Mouse (Mus musculus): ENCODE results near the gene Cacnb4. TPM values are rescaled to one million over a fixed set of nuclear protein-coding genes. Genes with fewer than 3 reads are reported as not detected.

Gene Cacnb4
- polyA plus RNA-seq, 1 experiment from 2014 or later, result 1.4 TPM

DNA sequence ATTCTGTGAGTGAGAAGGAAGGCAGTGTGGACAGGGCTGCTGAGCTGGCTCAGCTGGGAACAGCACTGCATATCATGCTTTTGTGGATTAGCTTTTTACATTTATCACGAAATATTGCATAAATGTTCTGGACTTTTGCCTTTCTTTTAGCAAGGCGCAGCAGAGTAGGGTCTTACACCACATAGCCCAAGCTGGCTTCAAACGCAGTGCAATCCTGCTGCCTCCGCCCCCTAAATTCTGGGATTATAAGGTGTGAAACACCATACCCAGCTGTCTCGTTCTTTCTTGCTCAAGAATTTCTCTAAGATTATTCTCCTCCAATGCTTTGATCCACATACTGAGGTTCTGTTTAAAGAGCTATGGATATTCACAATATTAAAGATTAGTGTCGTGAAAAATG, 10.0 kb upstream of the Cacnb4 start:
- Histone ChIP-seq H3K4me2 (replicated peaks) (no peak overlapping the region), H3K9ac (no peak overlapping the region), H3K36me3 (no peaks in the 10 kb centered on the region), H3K27me3 (no peaks in the 10 kb centered on the region), H3K27ac (no peak overlapping the region), H3K4me3 (no peak overlapping the region), H3K4me1 (no peaks in the 10 kb centered on the region), H3K9me3 (no peaks in the 10 kb centered on the region)
- no peak for ATAC-seq (ENCODE audit: insufficient number of reproducible peaks, insufficient read depth, low FRiP score, low TSS enrichment)
- 80% methylated on average over 6 of the region's 6 CpGs for WGBS

DNA sequence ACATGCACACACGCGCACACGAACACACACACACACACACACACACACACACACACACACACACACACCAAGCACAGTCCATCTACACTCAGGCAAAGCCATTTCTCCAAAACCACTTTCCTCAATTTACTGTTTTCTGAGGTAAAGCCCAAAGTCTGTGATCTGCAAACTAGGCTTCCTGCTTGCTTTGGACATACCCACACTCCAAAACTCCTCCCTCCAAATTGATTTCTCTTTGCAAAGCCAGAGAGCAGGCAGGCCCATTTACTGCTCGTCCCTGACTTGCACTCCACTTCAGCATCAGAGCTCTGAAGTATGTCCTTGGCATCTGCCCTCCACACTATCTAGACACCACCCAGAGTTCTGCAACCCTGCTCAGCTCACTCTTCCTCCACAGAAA, 958 bp upstream of the Cacnb4 start:
- H3K27me3 ChIP-seq, result peaks cover 10% of the 10 kb centered on the region
- H3K36me3 ChIP-seq, result no peaks in the 10 kb centered on the region
- peaks cover 12% of the 10 kb centered on the region; the same call in 1 of the 2 replicates for H3K4me1 ChIP-seq
- no peak overlapping the region for H3K27ac ChIP-seq
- no peak for ATAC-seq (ENCODE audit: insufficient number of reproducible peaks, insufficient read depth, low FRiP score, low TSS enrichment)
- H3K4me2 ChIP-seq (replicated peaks), result no peak overlapping the region
- no peak overlapping the region for H3K4me3 ChIP-seq
- WGBS, result 75% methylated on average over 4 of the region's 4 CpGs
- no peak overlapping the region for H3K9ac ChIP-seq
- H3K9me3 ChIP-seq, result no peaks in the 10 kb centered on the region

DNA sequence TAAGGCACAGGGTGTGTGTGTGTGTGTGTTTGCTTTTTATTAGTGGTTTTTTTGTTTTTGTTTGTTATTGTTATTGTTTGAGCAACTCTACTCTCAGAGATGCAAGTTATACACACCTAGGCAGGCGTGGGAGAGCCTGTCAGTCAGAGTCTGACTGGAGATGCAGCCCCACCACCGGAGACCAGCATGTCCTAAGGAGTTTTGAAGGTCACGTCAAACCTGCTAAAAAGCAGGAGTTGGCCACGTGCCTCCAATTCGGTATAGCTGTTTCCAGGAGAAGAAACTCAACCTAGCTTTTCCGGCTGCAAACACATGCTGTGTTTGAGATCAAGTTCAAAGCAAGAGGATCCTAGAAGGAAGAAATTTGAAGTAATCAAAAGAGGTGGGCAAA, 277 bp upstream of the Cacnb4 start:
- Histone ChIP-seq H3K4me1 (peaks cover 12% of the 10 kb centered on the region; the same call in 1 of the 2 replicates), H3K36me3 (no peaks in the 10 kb centered on the region), H3K27me3 (peaks cover 10% of the 10 kb centered on the region), H3K9me3 (no peaks in the 10 kb centered on the region), H3K27ac (no peak overlapping the region), H3K9ac (peak overlapping the region; percentile 63; the same call in 1 of the 2 replicates), H3K4me3 (peak overlapping the region; percentile 65), H3K4me2 (replicated peaks) (peak overlapping the region; percentile 97)
- WGBS, result 4% methylated on average over 6 of the region's 6 CpGs
- ATAC-seq (ENCODE audit: insufficient number of reproducible peaks, insufficient read depth, low FRiP score, low TSS enrichment), result no peak

GRCm38 (mm10) chr2:52675278-52675987, 1.2 kb downstream of the Cacnb4 start:
- H3K9ac ChIP-seq, result peak overlapping the region; percentile 63
- peaks cover 12% of the 10 kb centered on the region; the same call in 1 of the 2 replicates for H3K4me1 ChIP-seq
- no peaks in the 10 kb centered on the region for H3K9me3 ChIP-seq
- under 1% methylated on average over 39 of the region's 42 CpGs for WGBS
- no peaks in the 10 kb centered on the region for H3K36me3 ChIP-seq
- H3K27me3 ChIP-seq, result peaks cover 12% of the 10 kb centered on the region
- peak overlapping the region; percentile 65 for H3K4me3 ChIP-seq
- peak; percentile 54 for ATAC-seq (ENCODE audit: insufficient number of reproducible peaks, insufficient read depth, low FRiP score, low TSS enrichment)
- peak overlapping the region; percentile 97 for H3K4me2 ChIP-seq (replicated peaks)
- no peak overlapping the region for H3K27ac ChIP-seq

- ATAC-seq (ENCODE audit: insufficient number of reproducible peaks, insufficient read depth, low FRiP score, low TSS enrichment), result no peak
- no peak overlapping the region for H3K9ac ChIP-seq
- H3K27me3 ChIP-seq, result peaks cover 12% of the 10 kb centered on the region
- H3K4me2 ChIP-seq (replicated peaks), result peak overlapping the region; percentile 97
- H3K4me3 ChIP-seq, result peak overlapping the region; percentile 65
- WGBS, result under 1% methylated on average over 19 of the region's 19 CpGs
- no peak overlapping the region for H3K27ac ChIP-seq
- no peaks in the 10 kb centered on the region for H3K36me3 ChIP-seq
- H3K9me3 ChIP-seq, result no peaks in the 10 kb centered on the region
- peaks cover 12% of the 10 kb centered on the region; the same call in 1 of the 2 replicates for H3K4me1 ChIP-seq
Observed at GRCm38 (mm10) chr2:52674886-52675277, 1.7 kb downstream of the Cacnb4 start.

DNA sequence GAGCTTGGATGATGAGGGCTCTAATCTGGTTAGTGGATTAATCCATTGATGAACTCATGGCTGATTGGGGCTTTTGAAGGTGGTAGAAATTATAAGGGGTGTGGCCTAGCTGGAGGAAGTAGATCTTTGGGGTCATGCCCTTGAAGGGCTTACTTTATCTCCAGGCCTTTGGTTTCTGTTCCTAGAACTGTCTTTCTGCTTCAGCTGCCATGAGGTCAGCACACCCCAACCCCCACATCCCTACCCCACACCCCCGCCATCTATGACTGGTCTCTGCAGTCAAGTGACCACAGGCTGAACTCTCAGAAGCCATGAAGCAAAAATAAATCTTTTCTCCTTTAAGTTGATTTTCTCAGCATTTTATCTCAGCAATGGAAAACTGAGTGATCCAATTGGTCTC, 3.5 kb downstream of the Cacnb4 start:
- no peak overlapping the region for H3K9ac ChIP-seq
- no peak for ATAC-seq (ENCODE audit: insufficient number of reproducible peaks, insufficient read depth, low FRiP score, low TSS enrichment)
- H3K27ac ChIP-seq, result no peak overlapping the region
- no peak overlapping the region for H3K4me2 ChIP-seq (replicated peaks)
- no peaks in the 10 kb centered on the region for H3K9me3 ChIP-seq
- H3K36me3 ChIP-seq, result no peaks in the 10 kb centered on the region
- H3K4me1 ChIP-seq, result peaks cover 12% of the 10 kb centered on the region; the same call in 1 of the 2 replicates
- WGBS, result 74% methylated on average over 1 of the region's 1 CpGs
- no peak overlapping the region for H3K4me3 ChIP-seq
- H3K27me3 ChIP-seq, result peaks cover 12% of the 10 kb centered on the region

- no peak overlapping the region for H3K27ac ChIP-seq
- H3K4me1 ChIP-seq, result 0 out of 2 replicates have a peak, but pooled peaks cover 6% of the 10 kb centered on the region
- H3K4me3 ChIP-seq, result no peak overlapping the region
- H3K9me3 ChIP-seq, result no peaks in the 10 kb centered on the region
- ATAC-seq (ENCODE audit: insufficient number of reproducible peaks, insufficient read depth, low FRiP score, low TSS enrichment), result no peak
- WGBS, result 85% methylated on average over 5 of the region's 5 CpGs
- H3K9ac ChIP-seq, result no peak overlapping the region
- peaks cover 8% of the 10 kb centered on the region for H3K27me3 ChIP-seq
- H3K4me2 ChIP-seq (replicated peaks), result no peak overlapping the region
- H3K36me3 ChIP-seq, result no peaks in the 10 kb centered on the region
Observed at GRCm38 (mm10) chr2:52670733-52671132, 5.9 kb downstream of the Cacnb4 start.

DNA sequence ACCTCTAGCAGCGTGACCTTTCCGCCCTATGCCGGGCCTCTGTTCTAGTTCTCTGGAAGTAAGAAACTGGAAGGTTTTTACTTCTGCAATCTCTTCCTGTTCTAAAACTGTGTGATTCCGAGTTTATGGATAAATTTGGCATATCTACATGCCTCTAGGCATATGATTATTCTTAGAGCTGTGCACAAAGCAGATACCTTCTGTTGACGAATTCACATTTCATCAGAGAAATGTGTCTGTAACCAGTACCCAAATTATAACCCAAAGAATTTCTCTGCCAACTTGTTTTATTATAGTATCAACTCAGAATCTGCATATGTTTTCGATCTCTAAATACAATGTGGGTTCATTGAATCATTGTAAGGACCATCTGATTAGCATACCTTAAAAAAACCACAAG, 8.2 kb downstream of the Cacnb4 start:
- Histone ChIP-seq H3K4me1 (no peaks in the 10 kb centered on the region), H3K4me2 (replicated peaks) (no peak overlapping the region), H3K9me3 (no peaks in the 10 kb centered on the region), H3K4me3 (no peak overlapping the region), H3K27ac (no peak overlapping the region), H3K36me3 (no peaks in the 10 kb centered on the region), H3K9ac (no peak overlapping the region), H3K27me3 (0 out of 2 replicates have a peak, but pooled peaks cover 2% of the 10 kb centered on the region)
- no peak for ATAC-seq (ENCODE audit: insufficient number of reproducible peaks, insufficient read depth, low FRiP score, low TSS enrichment)
- WGBS, result 88% methylated on average over 6 of the region's 6 CpGs

- H3K4me2 ChIP-seq (replicated peaks), result no peak overlapping the region
- H3K4me1 ChIP-seq, result no peaks in the 10 kb centered on the region
- no peaks in the 10 kb centered on the region for H3K36me3 ChIP-seq
- H3K9me3 ChIP-seq, result no peaks in the 10 kb centered on the region
- WGBS, result 82% methylated on average over 5 of the region's 5 CpGs
- H3K4me3 ChIP-seq, result no peak overlapping the region
- H3K9ac ChIP-seq, result no peak overlapping the region
- no peak for ATAC-seq (ENCODE audit: insufficient number of reproducible peaks, insufficient read depth, low FRiP score, low TSS enrichment)
- H3K27me3 ChIP-seq, result no peaks in the 10 kb centered on the region
- H3K27ac ChIP-seq, result no peak overlapping the region
Observed at GRCm38 (mm10) chr2:52656722-52657121, 19.9 kb downstream of the Cacnb4 start.

DNA sequence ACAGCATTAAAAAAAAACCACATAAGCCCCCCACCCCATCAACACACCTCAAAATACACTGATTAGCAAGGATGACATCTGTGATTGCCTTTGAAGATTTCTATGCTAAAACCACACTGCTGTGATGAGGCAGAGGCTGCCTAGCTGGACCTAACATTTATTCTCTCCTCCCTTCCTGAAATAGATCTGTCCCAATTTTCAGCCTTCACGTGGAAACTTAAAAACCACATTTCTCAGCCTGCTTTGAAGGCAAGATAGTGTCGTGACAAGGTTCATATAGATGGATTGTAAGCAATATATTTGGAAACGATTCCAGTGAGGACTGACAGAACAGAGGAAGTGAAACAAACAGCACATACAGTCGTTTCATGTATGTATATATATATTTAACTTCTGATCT, 22.1 kb downstream of the Cacnb4 start:
- Histone ChIP-seq H3K36me3 (no peaks in the 10 kb centered on the region), H3K9me3 (no peaks in the 10 kb centered on the region), H3K4me3 (no peak overlapping the region), H3K27ac (no peak overlapping the region), H3K9ac (no peak overlapping the region), H3K4me1 (no peaks in the 10 kb centered on the region), H3K4me2 (replicated peaks) (no peak overlapping the region), H3K27me3 (no peaks in the 10 kb centered on the region)
- 74% methylated on average over 4 of the region's 4 CpGs for WGBS
- ATAC-seq (ENCODE audit: insufficient number of reproducible peaks, insufficient read depth, low FRiP score, low TSS enrichment), result no peak

DNA sequence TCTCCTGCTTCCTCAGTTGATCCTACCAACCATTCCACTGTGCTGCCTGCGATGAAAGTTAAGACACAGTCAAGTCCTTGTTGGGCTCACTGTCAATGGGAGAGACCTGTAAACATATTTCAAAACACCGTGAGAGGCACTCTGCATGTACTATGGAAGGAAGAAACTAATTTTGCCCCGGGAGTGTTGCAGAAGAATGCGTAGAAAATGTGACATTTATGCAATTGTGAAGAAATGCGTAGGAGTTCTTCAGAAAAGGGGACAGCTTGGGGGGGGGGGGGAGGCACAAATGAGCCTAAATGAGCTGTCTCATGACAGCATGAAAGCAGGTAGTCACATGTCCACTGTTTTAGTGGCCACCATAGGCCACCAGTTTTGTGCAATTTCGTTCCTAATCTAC, 25.1 kb downstream of the Cacnb4 start:
- no peaks in the 10 kb centered on the region for H3K36me3 ChIP-seq
- no peak for ATAC-seq (ENCODE audit: insufficient number of reproducible peaks, insufficient read depth, low FRiP score, low TSS enrichment)
- H3K9me3 ChIP-seq, result no peaks in the 10 kb centered on the region
- H3K27ac ChIP-seq, result no peak overlapping the region
- H3K4me2 ChIP-seq (replicated peaks), result no peak overlapping the region
- H3K4me3 ChIP-seq, result no peak overlapping the region
- peaks cover 5% of the 10 kb centered on the region; the same call in 1 of the 2 replicates for H3K4me1 ChIP-seq
- no peak overlapping the region for H3K9ac ChIP-seq
- H3K27me3 ChIP-seq, result no peaks in the 10 kb centered on the region
- 80% methylated on average over 6 of the region's 6 CpGs for WGBS

- Histone ChIP-seq H3K4me1 (peaks cover 5% of the 10 kb centered on the region; the same call in 1 of the 2 replicates), H3K4me3 (no peak overlapping the region), H3K27ac (no peak overlapping the region), H3K4me2 (replicated peaks) (no peak overlapping the region), H3K27me3 (no peaks in the 10 kb centered on the region), H3K9ac (no peak overlapping the region), H3K9me3 (no peaks in the 10 kb centered on the region), H3K36me3 (no peaks in the 10 kb centered on the region)
- no peak for ATAC-seq (ENCODE audit: insufficient number of reproducible peaks, insufficient read depth, low FRiP score, low TSS enrichment)
- 78% methylated on average over 8 of the region's 8 CpGs for WGBS
Observed at GRCm38 (mm10) chr2:52647255-52647998, 29.2 kb downstream of the Cacnb4 start.

Measured in embryonic facial prominence, embryonic 12.5 days (tissue).